Mouse (Mus musculus): ENCODE data around the gene Zfp444.

Zfp444 gene

DNA sequence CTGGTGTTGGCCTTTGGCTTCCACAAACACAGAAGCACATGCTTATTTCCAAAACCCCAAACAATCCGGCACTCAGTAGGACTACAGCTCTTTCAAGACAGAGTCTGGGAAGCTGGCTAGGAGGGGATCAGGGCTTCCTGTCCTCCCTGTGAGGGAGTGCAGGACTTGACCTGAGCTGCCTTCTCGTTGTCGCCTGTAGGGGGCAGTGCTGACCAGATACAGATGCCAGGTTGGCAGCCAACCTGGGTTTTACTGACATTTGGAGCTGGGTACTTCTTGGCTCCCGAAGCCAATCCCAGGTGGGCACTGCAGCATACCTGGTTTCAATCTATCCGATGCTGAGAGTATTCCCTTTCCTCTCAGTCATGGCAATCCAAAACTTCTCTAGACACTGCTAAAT lies 41.1 kb downstream of the Zfp444 start:
- DNase-seq (ENCODE audit: low read depth, low spot score) = peak; percentile 73

DNA sequence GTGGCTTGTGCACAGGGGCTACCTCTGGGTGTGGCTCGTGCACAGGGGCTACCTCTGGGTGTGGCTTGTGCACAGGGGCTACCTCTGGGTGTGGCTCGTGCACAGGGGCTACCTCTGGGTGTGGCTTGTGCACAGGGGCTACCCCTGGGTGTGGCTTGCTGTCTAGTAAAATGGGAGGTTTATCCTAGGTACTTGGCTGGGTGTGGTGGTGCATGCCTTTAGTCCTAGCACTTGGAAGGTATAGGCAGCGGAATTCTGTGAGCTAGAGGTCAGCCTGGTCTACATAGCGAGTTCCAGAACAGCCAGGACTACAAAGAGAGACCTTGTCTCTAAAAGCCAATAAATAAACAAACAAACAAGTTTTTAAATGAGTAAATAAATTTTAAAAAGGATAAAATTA lies 42.7 kb downstream of the Zfp444 start:
- DNase-seq (ENCODE audit: low read depth, low spot score) = peak; percentile 66

DNA sequence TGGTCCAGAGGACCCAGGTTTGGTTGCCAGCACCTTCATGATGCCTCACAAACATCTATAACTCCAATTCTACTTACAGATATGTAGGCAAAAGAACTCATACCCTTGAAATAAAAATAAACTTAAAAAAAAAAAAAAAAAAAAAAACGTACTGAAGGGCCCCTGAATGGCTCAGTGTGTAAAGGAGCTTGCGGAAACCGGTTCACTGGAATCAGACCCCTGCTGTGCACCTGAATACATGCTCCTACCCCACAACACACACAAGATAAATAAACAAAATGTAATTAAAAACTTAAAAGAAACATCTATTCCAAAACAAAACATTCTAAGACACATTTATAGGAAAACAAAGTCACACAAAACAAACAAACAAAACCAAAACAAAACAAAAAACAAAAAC lies 48.1 kb downstream of the Zfp444 start:
- peak; percentile 53 for DNase-seq (ENCODE audit: low read depth, low spot score)

DNA sequence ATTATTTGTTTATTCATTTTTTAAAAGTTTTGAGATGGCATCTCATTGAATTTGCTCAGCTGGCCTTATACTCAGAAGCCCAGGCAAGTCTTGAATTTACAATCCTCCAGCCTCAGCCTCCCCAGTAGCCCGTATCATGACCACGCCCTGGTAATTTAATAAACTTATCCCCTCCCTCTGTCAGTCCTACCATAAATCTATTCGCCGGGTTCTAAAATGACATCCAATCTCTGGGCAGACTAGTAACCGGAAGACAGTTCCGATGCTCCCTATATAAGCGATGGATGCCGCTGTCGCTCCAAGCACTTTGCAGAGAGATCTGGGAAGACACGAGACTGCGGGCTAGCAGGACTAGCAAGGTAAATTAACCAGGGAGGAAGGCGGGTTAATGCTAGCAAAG lies 50.0 kb downstream of the Zfp444 start, which contains the start of gene Zscan5b:
Gene Zscan5b (plus strand): TSS at position 301 of the 400 bp plus-strand sequence.
- DNase-seq (ENCODE audit: low read depth, low spot score) = no peak

GRCm38 (mm10) chr7:6228491-6228890 lies 56.5 kb downstream of the Zfp444 start:
- DNase-seq (ENCODE audit: low read depth, low spot score) = peak; percentile 87

- peak; percentile 92 for DNase-seq (ENCODE audit: low read depth, low spot score)
Measured at GRCm38 (mm10) chr7:6239787-6240186, 67.8 kb downstream of the Zfp444 start.

- peak; percentile 74 for DNase-seq (ENCODE audit: low read depth, low spot score)
Measured at GRCm38 (mm10) chr7:6240841-6241425, 68.9 kb downstream of the Zfp444 start.

Measured in R1 (cell line).